Mouse (Mus musculus) megakaryocyte, adult 5-6 weeks (primary cell): ENCODE results near the gene Crkl. TPM values are rescaled to one million over a fixed set of nuclear protein-coding genes. Genes with fewer than 3 reads are reported as not detected.

ENCODE experiments used
- ATAC-seq: 2 replicates; pipeline ENCODE4 v1.8.0; 2016; ENCODE audit warnings: mild to moderate bottlenecking, inconsistent platforms; ENCODE audit not compliant: poor library complexity, severe bottlenecking
- total RNA-seq, 2 experiments: library from RNA; stranded (forward) in 1 of 2; stranded (reverse) in 1 of 2; fragments of 153-499, 151-499 nt in 1 of 2; fragments of 221-1000, 200-1000 nt in 1 of 2; gene quantifications; 2 replicates each; pipeline versions ENCODE4 v1.2.3 to v1.2.4; 2015 to 2017

Gene Crkl
- total RNA-seq, 2 experiments from 2014 or later = 26.5 to 29.5 TPM

DNA sequence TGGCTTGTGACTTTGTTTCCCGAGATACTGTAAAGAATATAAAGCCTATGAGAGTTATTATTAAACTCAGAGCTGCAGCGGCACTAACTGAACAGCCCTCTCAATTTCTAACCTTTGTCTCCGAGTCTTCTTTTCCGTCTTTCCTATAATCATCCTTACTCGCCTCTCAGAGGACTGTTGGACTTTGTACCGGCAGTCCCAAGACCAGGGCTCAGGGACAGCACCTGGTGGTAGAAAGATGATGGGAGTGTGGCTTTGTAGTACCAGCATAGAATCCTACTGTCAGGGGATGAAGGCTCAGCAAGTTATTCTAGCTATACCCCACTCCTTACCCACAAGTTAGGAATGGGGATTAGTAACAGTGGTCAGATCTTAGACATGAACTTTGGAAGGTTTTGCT is 74.4 kb downstream of the Crkl start:
- ATAC-seq = no peak

DNA sequence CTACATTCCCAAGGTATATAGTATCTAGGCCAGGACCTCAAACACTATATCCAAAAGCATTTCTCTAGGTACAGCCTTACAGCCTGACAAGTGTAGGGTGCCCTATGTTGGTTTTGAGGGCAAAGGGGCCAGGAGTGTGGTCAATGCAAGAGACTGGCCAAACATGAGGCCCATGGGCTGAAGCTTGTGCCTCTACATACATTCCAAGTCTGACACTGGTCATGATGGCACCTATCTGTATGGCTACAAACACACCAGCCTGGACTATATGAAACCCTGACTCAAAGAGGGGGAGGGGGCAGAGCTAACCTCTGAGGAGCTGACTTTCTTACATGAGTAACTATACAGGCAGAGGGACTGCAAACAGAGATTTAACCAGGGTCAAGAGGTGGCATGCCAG is 75.8 kb downstream of the Crkl start:
- ATAC-seq = no peak

DNA sequence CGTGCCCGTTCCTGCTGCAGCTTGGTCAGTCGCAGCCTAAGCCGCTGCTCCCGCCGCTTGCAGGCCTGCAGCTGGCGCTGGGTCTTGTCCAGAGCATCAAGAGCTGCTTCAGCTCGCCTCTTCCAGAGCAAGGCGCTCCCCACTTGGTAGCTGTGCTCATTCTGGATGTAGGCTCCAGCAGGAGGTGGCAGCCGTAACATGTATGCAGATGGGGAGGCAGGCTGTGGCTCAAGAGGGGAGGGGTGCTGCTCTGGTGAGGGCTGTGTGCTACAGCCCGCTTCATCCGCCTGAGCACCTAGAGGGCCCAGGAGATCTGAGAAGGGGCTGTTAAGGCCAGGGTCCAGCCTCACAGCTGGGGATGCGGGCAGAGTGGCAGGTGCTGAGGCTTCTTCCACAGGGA is 76.5 kb downstream of the Crkl start:
- no peak for ATAC-seq

DNA sequence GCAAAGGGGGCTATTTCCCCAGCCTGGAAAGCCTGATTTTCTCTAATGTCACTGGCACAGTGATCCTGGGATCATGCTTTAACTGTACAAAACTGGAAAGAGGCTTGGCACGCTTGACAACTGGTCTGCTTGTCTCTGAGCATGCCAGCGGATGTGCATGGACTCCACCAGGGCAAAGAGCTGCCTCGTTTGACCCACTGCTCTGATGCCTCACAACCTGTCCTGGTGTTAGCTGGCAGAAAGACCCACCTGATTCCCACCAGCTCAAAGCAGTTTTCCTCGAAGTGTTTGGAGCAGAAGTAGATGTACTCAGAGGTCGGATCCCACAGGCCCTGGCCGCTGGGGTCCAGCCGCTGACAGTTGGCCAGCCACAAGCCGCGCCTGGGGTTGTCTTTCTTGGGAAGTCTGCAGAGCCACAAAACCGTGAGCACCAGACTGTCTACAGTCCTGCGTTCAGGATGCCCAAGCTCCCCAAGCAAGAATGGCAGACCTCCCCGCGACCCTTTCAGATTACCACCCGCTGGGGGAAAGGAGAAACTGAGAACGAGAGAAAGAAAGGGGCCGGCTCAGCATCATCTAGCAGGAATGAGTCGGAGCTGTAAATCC is 78.3 kb downstream of the Crkl start:
- 0 out of 2 replicates have a peak, but pooled peaks have one; percentile 4 for ATAC-seq

DNA sequence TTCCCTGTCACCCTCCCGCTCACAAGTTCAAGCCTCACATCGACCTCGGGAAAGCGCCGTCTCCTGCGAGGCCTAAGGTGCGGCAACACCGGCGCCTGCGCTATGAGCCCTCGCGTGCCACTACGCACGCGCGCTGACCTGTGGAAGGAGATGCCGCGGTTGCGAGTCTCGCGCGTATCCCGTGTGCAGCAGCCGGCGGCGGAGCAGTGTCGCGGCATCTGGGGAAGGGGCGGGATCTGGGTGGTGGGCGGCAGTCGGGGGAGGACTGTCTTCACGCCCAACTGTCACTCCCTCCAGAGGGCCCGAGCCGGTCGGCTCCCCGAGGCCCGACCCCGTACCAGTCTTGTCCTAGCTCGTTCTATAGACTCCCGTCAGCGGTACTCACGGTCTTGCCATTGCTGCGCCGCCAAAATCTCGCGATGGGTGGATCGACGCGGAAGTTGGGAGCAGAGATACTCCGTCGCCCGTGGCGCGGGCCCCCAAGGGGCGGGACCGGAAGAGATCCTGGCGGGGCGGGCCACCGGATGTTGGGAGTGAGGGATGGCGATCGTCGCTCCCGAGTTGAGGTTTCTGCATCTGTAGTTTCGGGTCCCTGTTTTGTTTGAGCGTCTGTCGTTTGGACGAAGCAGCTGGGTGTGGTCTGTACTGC is 79.0 kb downstream of the Crkl start, which contains the start of gene Thap7:
Gene Thap7 (minus strand): TSS at position 497 of the 649 bp plus-strand sequence.
- peak; percentile 91 for ATAC-seq

DNA sequence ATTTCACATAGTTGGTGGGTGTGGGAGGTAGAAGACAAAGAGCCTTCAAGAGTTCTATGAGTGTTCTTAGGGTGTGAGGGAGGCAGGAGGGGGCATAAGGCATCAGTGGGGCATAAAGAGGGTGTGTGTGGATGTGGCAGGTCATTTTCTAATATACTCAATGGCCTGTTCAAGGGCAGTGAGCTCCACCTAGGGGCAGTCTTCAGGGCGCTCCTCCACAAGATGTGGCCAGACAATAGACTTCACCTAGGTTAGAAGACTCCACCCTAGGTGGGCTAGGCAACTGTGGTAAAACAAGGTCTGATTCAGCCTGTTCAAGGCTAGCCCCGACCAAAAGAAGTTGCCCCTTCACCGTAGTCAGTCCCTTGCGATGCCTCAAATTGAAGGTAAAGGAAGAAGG is 80.5 kb downstream of the Crkl start:
- ATAC-seq = no peak

DNA sequence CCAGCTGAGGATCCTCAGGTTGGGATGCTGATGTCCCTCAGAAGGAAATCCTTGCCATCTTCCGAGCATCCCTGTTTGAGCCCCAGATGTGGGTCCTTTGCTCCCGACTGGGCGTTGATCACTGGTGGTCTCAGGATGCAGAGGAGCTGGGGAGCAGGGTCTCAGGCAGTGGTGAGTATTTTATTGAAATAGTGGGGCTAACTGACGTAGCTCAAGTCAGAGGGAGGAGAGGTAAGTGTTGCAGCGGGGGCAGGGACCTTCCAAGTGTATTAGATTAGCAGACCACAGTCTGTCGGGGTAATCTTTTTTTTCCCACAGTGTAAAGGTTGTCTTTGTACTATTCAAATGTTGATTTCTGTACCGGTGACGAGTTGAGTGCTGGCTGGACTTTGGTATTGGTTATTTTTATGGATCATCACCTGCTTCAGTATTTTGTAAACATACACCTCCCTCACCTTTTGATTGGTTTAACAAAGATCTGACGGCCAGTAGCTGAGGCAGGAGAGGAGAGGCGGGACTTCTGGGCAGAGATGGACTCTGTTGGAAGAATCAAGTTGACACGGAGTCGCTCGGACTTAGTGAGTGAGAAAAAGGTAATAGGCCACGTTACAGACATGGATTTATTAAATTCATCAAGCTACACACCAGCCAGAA is 81.0 kb downstream of the Crkl start:
- ATAC-seq = no peak

DNA sequence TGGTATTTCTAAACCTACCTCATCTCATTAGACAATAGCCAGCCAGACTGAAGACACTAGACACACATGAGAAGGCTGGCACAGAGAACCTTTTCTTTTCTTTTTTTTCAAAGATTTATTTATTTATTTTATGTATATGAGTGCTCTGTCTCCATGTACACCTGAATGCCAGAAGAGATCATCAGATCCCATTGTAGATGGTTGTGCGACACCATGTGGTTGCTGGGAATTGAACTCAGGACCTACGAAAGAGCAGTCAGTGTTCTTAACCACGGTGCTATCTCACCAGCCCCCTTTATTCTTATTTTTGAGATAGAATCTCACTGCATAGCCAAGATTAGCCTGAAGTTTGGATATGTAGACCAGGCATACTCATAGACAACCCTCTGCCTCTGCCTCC is 84.8 kb downstream of the Crkl start:
- no peak for ATAC-seq

Other genes starting within 250 kb of the Crkl start
- 373 and 400 TPM in 2 replicates for gene Ube2l3, start 249.3 kb upstream of the Crkl start, total RNA-seq (2015)
- 128 and 144 TPM in 2 replicates for gene Ube2l3, start 249.3 kb upstream of the Crkl start, total RNA-seq (2017)
- not detected in 2 replicates for gene Rimbp3, start 243.4 kb upstream of the Crkl start, total RNA-seq (2015)
- gene Rimbp3, start 243.4 kb upstream of the Crkl start, total RNA-seq (2017) = 0.04 TPM in 1 of 2 replicates, not detected in the other
- gene Hic2, start 218.4 kb upstream of the Crkl start, total RNA-seq (2015) = 0.91 and 1.5 TPM in 2 replicates
- gene Hic2, start 218.4 kb upstream of the Crkl start, total RNA-seq (2017) = 0.77 and 0.89 TPM in 2 replicates
- 1.0 and 2.1 TPM in 2 replicates for gene Tmem191c, start 175.9 kb upstream of the Crkl start, total RNA-seq (2015)
- 2.9 and 4.1 TPM in 2 replicates for gene Tmem191c, start 175.9 kb upstream of the Crkl start, total RNA-seq (2017)
- not detected in 2 replicates for gene Serpind1, start 120.6 kb upstream of the Crkl start, total RNA-seq (2015)
- not detected in 2 replicates for gene Serpind1, start 120.6 kb upstream of the Crkl start, total RNA-seq (2017)
- 29.6 and 35.1 TPM in 2 replicates for gene Snap29, start 46.0 kb upstream of the Crkl start, total RNA-seq (2015)
- 36.0 and 38.7 TPM in 2 replicates for gene Snap29, start 46.0 kb upstream of the Crkl start, total RNA-seq (2017)
- gene Pi4ka, start 45.7 kb upstream of the Crkl start, total RNA-seq (2015) = 51.5 and 77.1 TPM in 2 replicates
- 34.2 and 44.7 TPM in 2 replicates for gene Pi4ka, start 45.7 kb upstream of the Crkl start, total RNA-seq (2017)
- gene Aifm3, start 37.6 kb downstream of the Crkl start, total RNA-seq (2015) = not detected in 2 replicates
- gene Aifm3, start 37.6 kb downstream of the Crkl start, total RNA-seq (2017) = not detected in 2 replicates
- 19.2 and 27.7 TPM in 2 replicates for gene Lztr1, start 56.7 kb downstream of the Crkl start, total RNA-seq (2015)
- gene Lztr1, start 56.7 kb downstream of the Crkl start, total RNA-seq (2017) = 38.1 and 49.8 TPM in 2 replicates
- 8.9 and 14.9 TPM in 2 replicates for gene Thap7, start 79.1 kb downstream of the Crkl start, total RNA-seq (2015)
- 19.1 and 29.2 TPM in 2 replicates for gene Thap7, start 79.1 kb downstream of the Crkl start, total RNA-seq (2017)
- gene Lrrc74b, start 109.3 kb downstream of the Crkl start, total RNA-seq (2015) = not detected in 2 replicates
- gene Lrrc74b, start 109.3 kb downstream of the Crkl start, total RNA-seq (2017) = not detected in 2 replicates
- gene P2rx6, start 109.9 kb downstream of the Crkl start, total RNA-seq (2015) = not detected in 2 replicates
- not detected in 2 replicates for gene P2rx6, start 109.9 kb downstream of the Crkl start, total RNA-seq (2017)
- gene Slc7a4, start 131.2 kb downstream of the Crkl start, total RNA-seq (2015) = not detected in 2 replicates
- gene Slc7a4, start 131.2 kb downstream of the Crkl start, total RNA-seq (2017) = 0.40 TPM in 1 of 2 replicates, not detected in the other
- 35.2 and 35.7 TPM in 2 replicates for gene Smpd4, start 167.4 kb downstream of the Crkl start, total RNA-seq (2015)
- 27.0 and 31.0 TPM in 2 replicates for gene Smpd4, start 167.4 kb downstream of the Crkl start, total RNA-seq (2017)
- 0.36 TPM in 1 of 2 replicates, not detected in the other for gene Ccdc74a, start 194.5 kb downstream of the Crkl start, total RNA-seq (2015)
- gene Ccdc74a, start 194.5 kb downstream of the Crkl start, total RNA-seq (2017) = not detected in 2 replicates